Mouse (Mus musculus) forebrain, postnatal 0 days (tissue): ENCODE data around the gene Cd80. TPM values are rescaled to one million over a fixed set of nuclear protein-coding genes. Genes with fewer than 3 reads are reported as not detected.

Source experiments
- ATAC-seq: fragments of 200-750 bp; cut with Nextera tagmentation; 2 replicates; pipeline ENCODE4 v1.8.0; 2017; ENCODE audit warnings: mild to moderate bottlenecking, moderate library complexity
- DNase-seq: peaks from one replicate; pipeline ENCODE4 v3.0.0-alpha.2; 2015
- H3K27ac ChIP-seq: fragments of 300-500 bp; sonication (generic); 2 replicates; pipeline ENCODE4 v1.5.1; 2014; ENCODE audit warnings: low read depth, mild to moderate bottlenecking, antibody characterized with exemption, low read length, moderate library complexity, mixed read lengths
- H3K27me3 ChIP-seq: fragments of 300-500 bp; sonication (generic); 2 replicates; pipeline ENCODE4 v1.6.1; 2014; ENCODE audit warnings: mild to moderate bottlenecking, low read length, mixed read lengths; ENCODE audit not compliant: insufficient read depth
- H3K36me3 ChIP-seq: fragments of 300-500 bp; sonication (generic); 2 replicates; pipeline ENCODE4 v1.6.1; 2014; ENCODE audit warnings: mild to moderate bottlenecking, moderate library complexity; ENCODE audit not compliant: insufficient read depth
- H3K4me1 ChIP-seq: fragments of 300-500 bp; sonication (generic); 2 replicates; pipeline ENCODE4 v1.6.1; 2014; ENCODE audit warnings: antibody characterized with exemption; ENCODE audit not compliant: insufficient read depth
- H3K4me2 ChIP-seq: fragments of 300-500 bp; sonication (generic); 2 replicates; pipeline ENCODE4 v1.6.1; 2014; ENCODE audit warnings: low read depth, mild to moderate bottlenecking, moderate library complexity
- H3K4me3 ChIP-seq: fragments of 300-500 bp; sonication (generic); 2 replicates; pipeline ENCODE4 v1.5.1; 2014; ENCODE audit warnings: low read depth, low read length, mixed read lengths
- H3K9ac ChIP-seq: fragments of 300-500 bp; sonication (generic); 2 replicates; pipeline ENCODE4 v1.6.1; 2014; ENCODE audit warnings: mild to moderate bottlenecking
- H3K9me3 ChIP-seq: fragments of 300-500 bp; sonication (generic); 2 replicates; pipeline ENCODE4 v1.6.1; 2016; ENCODE audit warnings: low read length
- CTCF ChIP-seq: sonication (generic); IDR thresholded peaks from 2 replicates; pipeline ENCODE4 v1.5.1; 2016; ENCODE audit warnings: antibody characterized with exemption, control low read depth, low read depth
- WGBS: fragments of 180-500 bp; shearing (Covaris S2); extraction: QIAGEN DNeasy Blood & Tissue Kit; methylation state at CpG from one replicate; pipeline ENCODE4 v1.1.7; 2014; 5-methylcytosine and 5-hydroxymethylcytosine counted together
- polyA plus RNA-seq: library from polyadenylated mRNA; unstranded; fragments of >200 nt; fragmentation: Nextera tagmentation; extraction: Ambion mirVana; gene quantifications from 2 replicates; pipeline ENCODE4 v1.2.1, GENCODE M21; 2015
- total RNA-seq: library from RNA; depleted of rRNA; stranded (reverse); fragments of >200 nt; gene quantifications from 2 replicates; pipeline ENCODE4 v1.2.3, GENCODE M21; 2014

Cd80 gene
- total and polyA plus RNA-seq, 2 experiments from 2014 or later = 0.25 to 0.86 TPM

- Histone ChIP-seq H3K4me1 (no peaks in the 10 kb centered on the region), H3K4me2 (no peak overlapping the region), H3K9me3 (no peaks in the 10 kb centered on the region), H3K36me3 (peaks cover 46% of the 10 kb centered on the region), H3K9ac (no peak overlapping the region), H3K27me3 (no peaks in the 10 kb centered on the region), H3K27ac (no peak overlapping the region), H3K4me3 (no peak overlapping the region)
- DNase-seq = peak; percentile 86
- 73% methylated on average over 4 of the region's 4 CpGs for WGBS
- ATAC-seq = peak; percentile 88
- peak; percentile 97 for TF ChIP-seq CTCF
These were observed 50.8 kb downstream of the Cd80 start for GRCm38 (mm10) chr16:38506041-38506634.

- Histone ChIP-seq H3K27ac (no peak overlapping the region), H3K9ac (no peak overlapping the region), H3K27me3 (no peaks in the 10 kb centered on the region), H3K9me3 (no peaks in the 10 kb centered on the region), H3K4me2 (no peak overlapping the region), H3K36me3 (peaks cover 59% of the 10 kb centered on the region), H3K4me1 (no peaks in the 10 kb centered on the region), H3K4me3 (no peak overlapping the region)
- TF ChIP-seq CTCF = no peak
- DNase-seq (no peak), ATAC-seq (no peak)
- 99% methylated on average over 2 of the region's 2 CpGs for WGBS
These were observed 55.5 kb downstream of the Cd80 start for GRCm38 (mm10) chr16:38510846-38511245.

GRCm38 (mm10) chr16:38519140-38519539, 63.8 kb downstream of the Cd80 start:
- no peaks in the 10 kb centered on the region for H3K9me3 ChIP-seq
- H3K36me3 ChIP-seq = peaks cover 35% of the 10 kb centered on the region
- DNase-seq (no peak), ATAC-seq (no peak)
- TF ChIP-seq CTCF = no peak
- no peak overlapping the region for H3K27ac ChIP-seq
- 94% methylated on average over 2 of the region's 2 CpGs for WGBS
- no peaks in the 10 kb centered on the region for H3K4me1 ChIP-seq
- no peak overlapping the region for H3K4me2 ChIP-seq
- H3K9ac ChIP-seq = no peak overlapping the region
- no peak overlapping the region for H3K4me3 ChIP-seq
- H3K27me3 ChIP-seq = no peaks in the 10 kb centered on the region

GRCm38 (mm10) chr16:38521211-38521987, 66.0 kb downstream of the Cd80 start:
- peaks cover 39% of the 10 kb centered on the region for H3K36me3 ChIP-seq
- no peaks in the 10 kb centered on the region for H3K9me3 ChIP-seq
- no peak for TF ChIP-seq CTCF
- no peak overlapping the region for H3K27ac ChIP-seq
- H3K27me3 ChIP-seq = no peaks in the 10 kb centered on the region
- DNase-seq (no peak), ATAC-seq (no peak)
- peak overlapping the region; percentile 76 for H3K4me2 ChIP-seq
- no peaks in the 10 kb centered on the region for H3K4me1 ChIP-seq
- 35% methylated on average over 8 of the region's 8 CpGs for WGBS
- H3K4me3 ChIP-seq = peak overlapping the region; percentile 92
- peak overlapping the region; percentile 37; the same call in 1 of the 2 replicates for H3K9ac ChIP-seq

DNA sequence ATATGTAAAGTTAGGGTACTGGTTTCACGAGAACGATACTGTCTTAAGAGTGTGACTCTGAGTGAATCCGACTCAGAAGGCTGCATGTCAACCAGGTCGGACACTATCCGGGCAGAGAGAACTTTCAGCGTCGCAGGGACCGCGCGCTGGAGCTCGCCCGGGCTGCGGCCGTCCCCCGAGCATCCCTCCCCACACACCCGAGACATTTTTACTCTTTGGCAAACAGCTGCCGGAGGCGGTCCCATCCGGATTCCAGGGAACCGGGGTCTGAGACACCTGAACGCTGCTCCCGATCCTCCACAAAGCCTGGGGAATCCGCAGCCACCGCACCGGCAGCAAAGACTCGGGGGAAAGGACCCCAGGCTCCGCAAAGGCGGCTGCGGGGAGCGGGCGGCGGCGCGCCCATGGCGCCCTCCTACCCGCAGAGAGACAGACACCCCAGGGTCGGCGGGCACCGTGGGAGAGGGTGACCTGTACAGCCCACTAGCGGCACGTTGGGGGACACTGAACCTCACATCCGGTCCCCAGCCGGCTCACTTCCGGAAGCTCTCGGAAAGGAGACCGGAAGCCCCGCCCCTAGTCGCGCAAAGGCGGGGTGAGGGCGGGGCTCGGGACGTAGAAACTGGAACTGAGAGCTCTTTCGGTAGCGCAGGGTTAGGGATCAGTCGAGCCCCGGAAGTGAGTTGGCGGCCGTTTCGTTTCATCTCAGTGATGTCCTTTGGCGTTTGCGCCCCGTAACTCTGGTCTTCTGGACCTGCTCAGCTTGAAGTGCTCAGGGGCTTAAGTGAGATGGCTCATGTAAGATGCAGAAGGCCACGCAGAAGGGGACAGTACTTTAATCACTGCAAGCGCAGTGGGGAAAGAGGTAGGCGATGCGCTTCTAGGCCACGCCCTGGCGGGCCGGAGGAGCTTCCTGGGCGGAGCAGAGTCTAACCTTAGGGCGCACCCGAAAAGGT, 67.0 kb downstream of the Cd80 start, which contains the start of gene Timmdc1:
TSS of gene Timmdc1 (minus strand) at position 535 of the 956 bp plus-strand sequence.
- Histone ChIP-seq H3K27ac (peak within 1 kb of the TSS; percentile 94), H3K36me3 (peaks cover 42% of the 10 kb centered on the region), H3K4me1 (no peaks in the 10 kb centered on the region), H3K4me2 (peak within 1 kb of the TSS; percentile 76), H3K27me3 (no peaks in the 10 kb centered on the region), H3K9ac (peak within 1 kb of the TSS; percentile 97), H3K9me3 (no peaks in the 10 kb centered on the region), H3K4me3 (peak within 1 kb of the TSS; percentile 92)
- DNase-seq (peak; percentile 96), ATAC-seq (peak; percentile 99)
- TF ChIP-seq CTCF = peak; percentile 49
- under 1% methylated on average over 73 of the region's 73 CpGs for WGBS

- Histone ChIP-seq H3K9ac (no peak overlapping the region), H3K27me3 (no peaks in the 10 kb centered on the region), H3K4me3 (no peak overlapping the region), H3K4me2 (no peak overlapping the region), H3K9me3 (no peaks in the 10 kb centered on the region), H3K27ac (no peak overlapping the region), H3K36me3 (peaks cover 58% of the 10 kb centered on the region), H3K4me1 (no peaks in the 10 kb centered on the region)
- DNase-seq (no peak), ATAC-seq (no peak)
- WGBS = 94% methylated on average over 6 of the region's 6 CpGs
- TF ChIP-seq CTCF = no peak
These were observed 70.9 kb downstream of the Cd80 start for GRCm38 (mm10) chr16:38526264-38526663.
